Mouse (Mus musculus) spleen, adult 2 months (tissue): ENCODE measurements around the gene Itm2b.

ENCODE experiments used
- CTCF ChIP-seq: fragments of 200-500 bp; IDR thresholded peaks from 2 replicates; pipeline ENCODE4 v1.5.1; 2011; ENCODE audit warnings: mild to moderate bottlenecking, inconsistent platforms; ENCODE audit not compliant: insufficient read depth, insufficient read length, insufficient replicate concordance; ENCODE audit errors: extremely low read depth
- POLR2A ChIP-seq: fragments of 200-500 bp; IDR thresholded peaks from 2 replicates; pipeline ENCODE4 v1.6.1; 2011; ENCODE audit warnings: low read depth, low read length, inconsistent platforms

GRCm38 (mm10) chr14:73384546-73384912 is 560 bp downstream of the Itm2b start:
- no peak for TF ChIP-seq CTCF
- no peak for TF ChIP-seq POLR2A
